Mouse (Mus musculus) hindbrain, embryonic 16.5 days (tissue): ENCODE results near the gene Gna11. TPM values are rescaled to one million over a fixed set of nuclear protein-coding genes. Genes with fewer than 3 reads are reported as not detected.

ENCODE experiments used
- ATAC-seq: fragments of 200-750 bp; cut with Nextera tagmentation; 2 replicates; pipeline ENCODE4 v1.8.0; 2017; ENCODE audit warnings: moderate TSS enrichment, moderate library complexity
- H3K27ac ChIP-seq: fragments of 300-500 bp; sonication (generic); 2 replicates; pipeline ENCODE4 v1.5.1; 2014; ENCODE audit warnings: low read depth, mild to moderate bottlenecking, control low read depth, low read length, moderate library complexity
- H3K27me3 ChIP-seq: fragments of 300-500 bp; sonication (generic); replicated peaks from 2 replicates; pipeline ENCODE4 v1.6.1; 2014; ENCODE audit warnings: low read length; ENCODE audit not compliant: control insufficient read depth, insufficient read depth
- H3K36me3 ChIP-seq: fragments of 300-500 bp; sonication (generic); 2 replicates; pipeline ENCODE4 v1.6.1; 2014; ENCODE audit warnings: mild to moderate bottlenecking, low read length, moderate library complexity, mixed read lengths; ENCODE audit not compliant: control insufficient read depth, insufficient read depth
- H3K4me1 ChIP-seq: fragments of 300-500 bp; sonication (generic); 2 replicates; pipeline ENCODE4 v1.6.1; 2014; ENCODE audit warnings: low read depth, low read length; ENCODE audit not compliant: control insufficient read depth, insufficient read depth
- H3K4me2 ChIP-seq: fragments of 300-500 bp; sonication (generic); 2 replicates; pipeline ENCODE4 v1.6.1; 2014; ENCODE audit warnings: mild to moderate bottlenecking, low read length, control low read depth, moderate library complexity
- H3K4me3 ChIP-seq: fragments of 300-500 bp; sonication (generic); 2 replicates; pipeline ENCODE4 v1.5.1; 2014; ENCODE audit warnings: mild to moderate bottlenecking, low read length, control low read depth, moderate library complexity
- H3K9ac ChIP-seq: fragments of 300-500 bp; sonication (generic); 2 replicates; pipeline ENCODE4 v1.6.1; 2014; ENCODE audit warnings: low read depth, mild to moderate bottlenecking, control low read depth, low read length, moderate library complexity
- H3K9me3 ChIP-seq: fragments of 300-500 bp; sonication (generic); 2 replicates; pipeline ENCODE4 v1.6.1; 2014; ENCODE audit warnings: mild to moderate bottlenecking, low read length, moderate library complexity; ENCODE audit not compliant: control insufficient read depth
- WGBS: fragments of 180-500 bp; shearing (Covaris S2); extraction: QIAGEN DNeasy Blood & Tissue Kit; methylation state at CpG from one replicate; pipeline ENCODE4 v1.1.7; 2014; 5-methylcytosine and 5-hydroxymethylcytosine counted together
- polyA plus RNA-seq: library from polyadenylated mRNA; unstranded; fragments of >200 nt; fragmentation: Nextera tagmentation; extraction: Ambion mirVana; gene quantifications from 2 replicates; pipeline ENCODE4 v1.2.1, GENCODE M21; 2015

The Gna11 gene
- polyA plus RNA-seq, 1 experiment from 2014 or later: 96.0 TPM

DNA sequence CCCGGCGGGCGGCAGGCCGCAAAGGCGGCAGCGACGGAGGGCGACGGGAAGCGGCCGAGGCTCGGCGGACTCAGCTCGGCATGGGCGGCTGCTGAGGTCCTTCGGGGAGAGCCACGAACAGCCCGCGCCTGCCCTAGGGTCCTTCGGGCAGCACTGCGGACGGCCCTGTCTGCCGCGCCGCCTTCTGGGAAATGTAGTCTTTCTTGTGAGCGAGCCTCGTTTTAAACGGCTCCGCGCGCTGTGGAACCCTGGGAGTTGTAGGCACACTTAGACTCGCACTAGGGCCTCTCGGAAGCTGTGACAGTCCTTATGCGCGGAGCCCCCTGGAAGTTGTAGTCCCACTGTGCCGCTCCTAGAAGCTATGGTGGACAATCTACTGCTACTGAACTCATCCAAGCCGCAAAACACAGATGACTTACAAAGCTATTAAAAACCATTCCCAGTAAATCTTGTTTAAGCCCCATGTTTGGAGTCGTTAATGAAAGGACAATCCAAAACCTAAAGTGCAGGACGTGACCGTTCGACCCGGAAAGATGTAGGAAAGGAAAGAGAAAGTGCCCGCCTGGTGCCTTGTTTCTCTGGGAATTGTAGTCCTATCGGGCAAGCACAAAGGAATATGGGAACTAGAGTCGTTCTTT, 48.6 kb downstream of the Gna11 start, which contains the start of gene Ncln:
TSS of gene Ncln (minus strand) at position 129 of the 638 bp plus-strand sequence.
- ATAC-seq: peak; percentile 97
- peak within 1 kb of the TSS; percentile 78 for H3K9ac ChIP-seq
- H3K4me1 ChIP-seq: peaks cover 24% of the 10 kb centered on the region
- H3K27ac ChIP-seq: peak within 1 kb of the TSS; percentile 79
- peak within 1 kb of the TSS; percentile 77 for H3K4me3 ChIP-seq
- WGBS: under 1% methylated on average over 45 of the region's 45 CpGs
- H3K36me3 ChIP-seq: peaks cover 9% of the 10 kb centered on the region
- H3K9me3 ChIP-seq: no peaks in the 10 kb centered on the region
- peak within 1 kb of the TSS; percentile 98 for H3K4me2 ChIP-seq
- no peaks in the 10 kb centered on the region for H3K27me3 ChIP-seq

- WGBS: 5% methylated on average over 19 of the region's 41 CpGs
Measured at GRCm38 (mm10) chr10:81495616-81496263, 49.2 kb downstream of the Gna11 start.

GRCm38 (mm10) chr10:81495151-81495550, 49.8 kb downstream of the Gna11 start:
- 78% methylated on average over 6 of the region's 6 CpGs for WGBS

More at GRCm38 (mm10) chr10:81495616-81496263, 49.2 kb downstream of the Gna11 start:
- Histone ChIP-seq H3K27ac (peak overlapping the region; percentile 79), H3K4me2 (peak overlapping the region; percentile 98), H3K9ac (peak overlapping the region; percentile 78), H3K9me3 (no peaks in the 10 kb centered on the region), H3K4me3 (peak overlapping the region; percentile 77), H3K4me1 (peaks cover 24% of the 10 kb centered on the region), H3K27me3 (no peaks in the 10 kb centered on the region), H3K36me3 (peaks cover 14% of the 10 kb centered on the region)
- ATAC-seq: peak; percentile 22

DNA sequence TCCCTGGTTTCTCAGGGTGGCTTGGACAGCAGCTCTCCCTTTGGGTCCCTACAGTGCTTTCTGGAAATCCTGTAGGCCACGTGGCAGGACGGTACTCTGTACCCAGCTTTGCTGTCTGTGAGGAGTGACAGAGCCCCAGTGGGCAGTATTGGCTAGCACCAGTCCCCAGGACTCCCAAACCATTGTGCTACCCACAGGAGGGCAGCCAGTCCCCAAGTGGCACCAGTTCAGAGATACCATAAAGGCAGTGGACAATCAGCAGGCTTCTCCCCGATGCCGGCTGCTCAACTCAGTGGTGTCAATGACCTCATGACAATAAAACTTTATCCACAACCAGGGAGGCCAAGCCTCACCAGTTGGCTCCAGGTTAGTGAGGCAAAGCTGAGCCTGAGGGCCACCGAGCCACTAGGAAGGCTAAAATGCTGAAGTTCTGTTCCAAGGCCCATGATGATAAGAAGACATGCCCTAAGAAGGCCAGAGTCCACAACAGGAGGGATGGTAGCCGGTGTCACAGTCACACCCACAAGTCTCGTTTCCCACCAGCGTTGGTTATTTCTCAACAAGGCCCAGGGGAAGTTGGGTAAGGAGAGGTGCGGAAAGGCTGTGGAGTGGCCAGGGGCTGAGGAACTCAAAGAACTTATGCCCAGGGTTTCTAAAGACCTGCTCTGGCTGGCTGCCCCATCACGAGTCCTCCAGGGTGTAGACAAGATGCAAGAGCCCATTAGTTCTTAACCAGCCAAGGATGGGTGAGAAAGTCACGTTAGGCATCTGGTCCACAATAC, 50.5 kb downstream of the Gna11 start:
- 93% methylated on average over 11 of the region's 11 CpGs for WGBS
- H3K4me1 ChIP-seq: peaks cover 24% of the 10 kb centered on the region
- peaks cover 20% of the 10 kb centered on the region for H3K36me3 ChIP-seq
- no peaks in the 10 kb centered on the region for H3K27me3 ChIP-seq
- peak overlapping the region; percentile 98 for H3K4me2 ChIP-seq
- no peak overlapping the region for H3K4me3 ChIP-seq
- no peak for ATAC-seq
- no peak overlapping the region for H3K27ac ChIP-seq
- no peaks in the 10 kb centered on the region for H3K9me3 ChIP-seq
- H3K9ac ChIP-seq: peak overlapping the region; percentile 78; the same call in 1 of the 2 replicates

More at GRCm38 (mm10) chr10:81495151-81495550, 49.8 kb downstream of the Gna11 start:
- Histone ChIP-seq H3K4me2 (peak overlapping the region; percentile 98), H3K9ac (peak overlapping the region; percentile 78), H3K4me1 (peaks cover 24% of the 10 kb centered on the region), H3K27me3 (no peaks in the 10 kb centered on the region), H3K4me3 (peak overlapping the region; percentile 77), H3K36me3 (peaks cover 20% of the 10 kb centered on the region), H3K27ac (no peak overlapping the region), H3K9me3 (no peaks in the 10 kb centered on the region)
- no peak for ATAC-seq

- Histone ChIP-seq H3K4me1 (peaks cover 24% of the 10 kb centered on the region), H3K27ac (no peak overlapping the region), H3K9me3 (no peaks in the 10 kb centered on the region), H3K9ac (no peak overlapping the region), H3K27me3 (no peaks in the 10 kb centered on the region), H3K36me3 (peaks cover 24% of the 10 kb centered on the region), H3K4me3 (no peak overlapping the region), H3K4me2 (no peak overlapping the region)
- 90% methylated on average over 8 of the region's 8 CpGs for WGBS
- ATAC-seq: no peak
Measured at GRCm38 (mm10) chr10:81493601-81494220, 51.3 kb downstream of the Gna11 start.

- Histone ChIP-seq H3K36me3 (peaks cover 34% of the 10 kb centered on the region), H3K4me2 (no peak overlapping the region), H3K9ac (no peak overlapping the region), H3K4me1 (peaks cover 24% of the 10 kb centered on the region), H3K27ac (no peak overlapping the region), H3K4me3 (no peak overlapping the region), H3K9me3 (no peaks in the 10 kb centered on the region), H3K27me3 (no peaks in the 10 kb centered on the region)
- WGBS: 85% methylated on average over 11 of the region's 11 CpGs
- no peak for ATAC-seq
Measured at GRCm38 (mm10) chr10:81492606-81493240, 52.3 kb downstream of the Gna11 start.

DNA sequence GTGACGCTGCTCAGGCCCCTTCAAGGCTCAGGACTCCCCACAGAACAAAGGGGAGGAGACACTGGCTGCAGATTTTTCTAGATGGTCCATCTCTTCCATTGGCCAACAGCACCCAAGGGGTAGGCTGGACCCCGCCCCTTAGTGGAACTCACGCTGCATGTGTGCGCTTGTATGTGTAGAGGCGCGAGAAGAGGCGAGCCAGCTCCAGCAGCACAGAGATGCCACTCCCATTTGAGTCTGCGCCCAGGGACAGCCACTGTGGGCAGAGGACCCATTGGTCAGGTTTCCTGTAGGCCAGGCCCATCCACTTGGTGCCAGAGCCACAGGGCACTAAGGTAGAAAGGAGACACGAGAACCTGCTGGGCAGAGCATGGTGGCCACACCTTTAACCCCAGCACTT, 54.0 kb downstream of the Gna11 start:
- Histone ChIP-seq H3K27ac (no peak overlapping the region), H3K36me3 (peaks cover 44% of the 10 kb centered on the region), H3K9ac (no peak overlapping the region), H3K4me1 (peaks cover 17% of the 10 kb centered on the region), H3K9me3 (no peaks in the 10 kb centered on the region), H3K27me3 (no peaks in the 10 kb centered on the region), H3K4me2 (no peak overlapping the region), H3K4me3 (no peak overlapping the region)
- WGBS: 96% methylated on average over 9 of the region's 9 CpGs
- no peak for ATAC-seq

- no peak overlapping the region for H3K27ac ChIP-seq
- H3K9ac ChIP-seq: no peak overlapping the region
- ATAC-seq: no peak
- H3K36me3 ChIP-seq: peaks cover 44% of the 10 kb centered on the region
- H3K4me2 ChIP-seq: no peak overlapping the region
- peaks cover 11% of the 10 kb centered on the region for H3K4me1 ChIP-seq
- H3K9me3 ChIP-seq: no peaks in the 10 kb centered on the region
- H3K4me3 ChIP-seq: no peak overlapping the region
- H3K27me3 ChIP-seq: no peaks in the 10 kb centered on the region
- WGBS: 80% methylated on average over 14 of the region's 14 CpGs
Measured at GRCm38 (mm10) chr10:81489941-81490340, 55.0 kb downstream of the Gna11 start.
